Mouse (Mus musculus) small intestine, adult 2 months (tissue): ENCODE measurements at regions not wholly inside any gene's neighbourhood (a gene's known extent, or its start where the extent isn't known, plus 50 kb on each side); places are given as distances from the start of the nearest gene placed in this dataset.

ENCODE experiments used
- H3K27ac ChIP-seq: fragments of 200-500 bp; 2 replicates; pipeline ENCODE4 v1.5.1; 2012; ENCODE audit warnings: low read depth, low read length, control low read depth, inconsistent platforms; ENCODE audit not compliant: insufficient read depth
- H3K27me3 ChIP-seq: fragments of 200-500 bp; 2 replicates; pipeline ENCODE4 v1.6.1; 2012; ENCODE audit warnings: mild to moderate bottlenecking, moderate library complexity, low read length, inconsistent platforms; ENCODE audit not compliant: control insufficient read depth, insufficient read depth
- H3K36me3 ChIP-seq: fragments of 200-500 bp; 2 replicates; pipeline ENCODE4 v1.6.1; 2012; ENCODE audit warnings: mild to moderate bottlenecking, low read length, control low read depth, inconsistent platforms; ENCODE audit not compliant: control insufficient read depth, insufficient read depth
- H3K4me1 ChIP-seq: fragments of 200-500 bp; 2 replicates; pipeline ENCODE4 v1.6.1; 2012; ENCODE audit warnings: low read length, inconsistent platforms, mixed read lengths; ENCODE audit not compliant: control insufficient read depth, insufficient read depth, insufficient read length
- H3K4me3 ChIP-seq: fragments of 200-500 bp; 2 replicates; pipeline ENCODE4 v1.5.1; 2012; ENCODE audit warnings: low read depth, mild to moderate bottlenecking, control low read depth, inconsistent platforms, low read length, moderate library complexity
- CTCF ChIP-seq: fragments of 200-500 bp; IDR thresholded peaks from 2 replicates; pipeline ENCODE4 v1.5.1; 2012; ENCODE audit warnings: low read depth, mild to moderate bottlenecking, control low read depth, inconsistent platforms, low read length, moderate library complexity, mixed read lengths; ENCODE audit not compliant: insufficient replicate concordance, insufficient read length; ENCODE audit errors: extremely low read depth
- POLR2A ChIP-seq: fragments of 200-500 bp; IDR thresholded peaks from 2 replicates; pipeline ENCODE4 v1.6.1; 2012; ENCODE audit warnings: low read depth, mild to moderate bottlenecking, control low read depth, inconsistent platforms, low read length, moderate library complexity
- WGBS: fragments of 180-500 bp; shearing (Covaris S2); methylation state at CpG from one replicate; pipeline ENCODE4 v1.1.7; 2018; 5-methylcytosine and 5-hydroxymethylcytosine counted together

DNA sequence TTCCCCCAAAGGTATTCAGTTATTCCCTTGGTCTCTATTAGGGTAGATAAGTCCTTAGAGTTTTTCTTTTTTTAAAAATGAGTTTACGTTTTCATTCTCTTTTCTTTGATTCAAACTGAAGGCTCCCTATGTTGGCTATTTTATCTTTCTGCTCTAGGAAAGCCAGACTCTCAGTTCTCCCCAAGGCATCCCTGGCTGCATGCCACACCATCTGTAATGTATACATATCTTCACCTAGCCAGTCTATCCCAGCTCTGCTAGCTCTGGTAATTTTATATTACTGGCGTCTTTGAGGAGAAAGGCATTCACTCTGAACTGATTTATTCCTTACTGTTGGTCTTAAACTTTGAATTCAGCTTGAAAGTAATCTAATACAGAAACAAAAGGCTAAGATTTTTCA lies 65.2 kb upstream of the Cabcoco1 start:
- no peak overlapping the region for H3K4me3 ChIP-seq
- H3K27ac ChIP-seq: no peak overlapping the region
- H3K27me3 ChIP-seq: no peaks in the 10 kb centered on the region
- no peak for TF ChIP-seq CTCF
- TF ChIP-seq POLR2A: no peak
- 80% methylated on average over 2 of the region's 2 CpGs for WGBS
- no peaks in the 10 kb centered on the region for H3K36me3 ChIP-seq
- no peaks in the 10 kb centered on the region for H3K4me1 ChIP-seq

GRCm38 (mm10) chr10:68611906-68612305 lies 70.2 kb upstream of the Cabcoco1 start:
- WGBS: 86% methylated on average over 9 of the region's 9 CpGs
- TF ChIP-seq POLR2A (no peak), CTCF (peak; percentile 5; the same call in 1 of the 2 replicates)

DNA sequence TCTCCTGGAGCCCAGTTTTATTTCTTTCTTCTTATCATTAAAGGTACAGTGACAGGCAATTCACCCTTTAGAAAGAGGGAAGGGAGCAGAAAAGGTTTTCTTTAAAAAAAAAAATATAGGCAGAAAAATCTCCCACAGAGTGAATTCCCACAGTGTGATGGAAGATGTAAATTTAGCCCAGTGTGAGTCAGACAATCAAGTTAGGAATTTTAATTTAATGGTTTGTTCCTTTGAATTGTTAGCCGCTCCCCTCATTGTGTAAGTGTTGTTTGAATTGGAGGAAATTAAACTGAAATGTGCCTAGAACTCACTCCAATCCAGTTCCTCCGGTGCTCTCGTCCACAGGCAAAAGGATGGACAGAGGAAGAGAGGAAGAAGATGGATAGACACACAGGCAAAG lies 71.0 kb upstream of the Cabcoco1 start:
- TF ChIP-seq CTCF (no peak), POLR2A (no peak)
- Histone ChIP-seq H3K36me3 (no peaks in the 10 kb centered on the region), H3K27ac (no peak overlapping the region), H3K4me1 (no peaks in the 10 kb centered on the region), H3K27me3 (no peaks in the 10 kb centered on the region), H3K4me3 (no peak overlapping the region)
- 90% methylated on average over 3 of the region's 3 CpGs for WGBS

More at GRCm38 (mm10) chr10:68611906-68612305, 70.2 kb upstream of the Cabcoco1 start:
- H3K4me3 ChIP-seq: no peak overlapping the region
- no peaks in the 10 kb centered on the region for H3K36me3 ChIP-seq
- no peaks in the 10 kb centered on the region for H3K27me3 ChIP-seq
- no peak overlapping the region for H3K27ac ChIP-seq
- no peaks in the 10 kb centered on the region for H3K4me1 ChIP-seq

GRCm38 (mm10) chr10:68623786-68624185 lies 82.1 kb upstream of the Cabcoco1 start:
- H3K4me1 ChIP-seq: no peaks in the 10 kb centered on the region
- TF ChIP-seq CTCF (no peak), POLR2A (no peak)
- no peaks in the 10 kb centered on the region for H3K36me3 ChIP-seq
- no peaks in the 10 kb centered on the region for H3K27me3 ChIP-seq
- 92% methylated on average over 5 of the region's 5 CpGs for WGBS
- no peak overlapping the region for H3K4me3 ChIP-seq
- H3K27ac ChIP-seq: no peak overlapping the region

GRCm38 (mm10) chr10:68625329-68625728 lies 83.6 kb upstream of the Cabcoco1 start:
- Histone ChIP-seq H3K27ac (no peak overlapping the region), H3K36me3 (no peaks in the 10 kb centered on the region), H3K27me3 (no peaks in the 10 kb centered on the region), H3K4me1 (no peaks in the 10 kb centered on the region), H3K4me3 (no peak overlapping the region)
- no peak for TF ChIP-seq CTCF
- no peak for TF ChIP-seq POLR2A
- WGBS: 34% methylated on average over 5 of the region's 5 CpGs

DNA sequence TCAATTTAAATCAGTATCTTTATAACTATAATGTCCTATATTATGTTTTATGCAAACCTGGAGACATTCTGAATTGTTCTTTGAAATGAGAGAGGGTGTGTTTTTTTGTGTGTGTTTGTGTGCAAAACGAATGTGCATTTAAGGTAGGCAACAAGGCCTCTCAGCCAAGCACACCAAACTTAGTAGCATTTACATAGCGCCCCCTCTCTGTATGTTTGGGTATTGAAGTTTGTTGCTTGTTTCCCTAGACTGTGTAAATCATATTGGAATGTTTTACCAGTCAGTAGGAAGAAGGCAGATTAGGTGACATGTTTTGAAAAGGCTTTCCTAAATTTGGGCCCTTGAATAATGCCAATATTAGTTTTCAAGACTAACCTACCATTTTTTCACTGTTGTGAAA lies 84.1 kb upstream of the Cabcoco1 start:
- Histone ChIP-seq H3K4me3 (no peak overlapping the region), H3K4me1 (no peaks in the 10 kb centered on the region), H3K27ac (no peak overlapping the region), H3K27me3 (no peaks in the 10 kb centered on the region), H3K36me3 (no peaks in the 10 kb centered on the region)
- WGBS: 37% methylated on average over 2 of the region's 2 CpGs
- TF ChIP-seq CTCF: no peak
- no peak for TF ChIP-seq POLR2A

GRCm38 (mm10) chr10:68629486-68629885 lies 87.8 kb upstream of the Cabcoco1 start:
- Histone ChIP-seq H3K27me3 (no peaks in the 10 kb centered on the region), H3K36me3 (no peaks in the 10 kb centered on the region), H3K4me1 (no peaks in the 10 kb centered on the region), H3K27ac (no peak overlapping the region), H3K4me3 (no peak overlapping the region)
- TF ChIP-seq POLR2A: no peak
- no peak for TF ChIP-seq CTCF
- WGBS: 87% methylated on average over 2 of the region's 2 CpGs

GRCm38 (mm10) chr10:68633180-68633579 lies 90.3 kb upstream of the Tmem26 start:
- no peak overlapping the region for H3K4me3 ChIP-seq
- 84% methylated on average over 5 of the region's 5 CpGs for WGBS
- no peaks in the 10 kb centered on the region for H3K36me3 ChIP-seq
- no peaks in the 10 kb centered on the region for H3K4me1 ChIP-seq
- H3K27me3 ChIP-seq: no peaks in the 10 kb centered on the region
- TF ChIP-seq POLR2A (no peak), CTCF (no peak)
- H3K27ac ChIP-seq: no peak overlapping the region
